Mouse (Mus musculus) thymus, postnatal 14 days (tissue): ENCODE measurements around the gene Sdsl.

Experiments used
- DNase-seq: peaks from one replicate; pipeline ENCODE4 v3.0.0; 2021

The Sdsl gene

DNA sequence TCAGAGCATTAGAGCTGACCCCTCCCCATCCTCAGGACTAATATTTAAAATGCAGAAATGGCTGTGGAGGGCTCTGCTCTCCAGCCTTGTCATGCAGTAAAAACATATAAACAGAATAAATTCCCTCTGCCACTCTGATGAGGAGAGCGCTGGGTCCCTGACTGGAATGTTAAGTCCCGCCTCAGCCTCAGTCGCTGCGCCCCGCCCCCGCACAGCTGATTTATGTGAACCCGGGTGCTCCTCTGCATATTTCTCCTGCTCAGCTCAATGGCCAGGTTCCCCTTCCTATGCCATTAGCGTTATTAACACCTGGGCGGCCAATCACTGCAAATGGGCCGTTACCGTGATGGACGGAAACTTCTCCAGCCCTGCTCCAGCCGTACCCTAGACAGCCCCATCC, 25.3 kb downstream of the Sdsl start:
- DNase-seq: no peak

DNA sequence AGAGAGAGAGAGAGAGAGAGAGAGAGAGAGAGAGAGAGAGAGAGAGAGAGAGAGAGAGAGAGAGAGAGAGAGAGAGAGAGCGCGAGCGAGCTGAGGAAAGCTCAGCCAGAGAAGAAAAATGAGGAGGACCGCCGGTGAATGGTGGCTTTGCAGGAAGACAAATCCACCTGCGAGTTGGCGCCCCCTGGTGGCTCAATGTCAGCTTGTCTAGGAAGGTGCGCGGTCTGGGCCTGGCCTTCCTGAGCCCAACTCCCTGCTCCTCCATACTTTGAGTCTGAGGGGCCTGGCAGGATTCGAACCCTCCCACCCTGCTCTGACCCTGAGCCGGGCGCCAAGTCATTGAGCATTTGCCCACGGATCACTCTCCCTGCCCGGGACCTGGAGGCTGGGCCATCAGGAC, 31.9 kb downstream of the Sdsl start:
- peak; percentile 86 for DNase-seq

- no peak for DNase-seq
These were observed 32.5 kb downstream of the Sdsl start for GRCm38 (mm10) chr5:120439887-120440670.

DNA sequence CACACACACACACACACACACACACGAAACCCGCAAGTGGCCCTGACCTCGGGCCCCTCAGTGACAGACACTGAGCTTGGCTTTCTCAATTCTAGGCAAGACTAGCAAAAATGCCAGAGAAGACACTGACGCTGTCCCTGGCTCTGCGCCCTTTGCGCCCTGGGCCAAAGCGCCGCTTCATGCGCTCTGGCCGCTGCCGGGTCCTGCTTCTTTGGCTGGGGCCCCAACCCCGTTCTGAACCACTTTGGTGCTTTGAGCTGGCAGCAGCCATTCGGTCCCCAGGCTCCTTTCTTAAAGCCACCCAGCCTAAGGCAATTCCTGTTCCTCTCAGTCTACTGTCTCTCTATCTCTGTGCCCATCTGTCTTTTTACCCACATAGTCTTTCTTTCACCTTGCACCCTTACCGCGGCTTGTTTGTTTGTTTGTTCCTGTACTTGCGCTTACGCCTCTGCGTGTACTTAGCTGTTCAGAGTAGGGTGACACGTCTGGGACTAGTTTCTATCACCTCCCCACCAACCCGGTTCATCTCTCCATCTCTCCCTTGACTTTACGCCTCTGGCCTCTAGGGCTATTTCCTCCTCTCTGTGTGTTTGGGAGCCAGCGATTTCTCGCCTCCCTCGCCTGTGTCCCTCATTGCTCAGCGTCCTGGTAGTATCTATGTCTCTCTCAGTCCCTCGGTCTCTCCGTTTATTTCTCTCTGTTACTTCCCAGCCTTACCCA, 33.5 kb downstream of the Sdsl start:
- DNase-seq: no peak

DNA sequence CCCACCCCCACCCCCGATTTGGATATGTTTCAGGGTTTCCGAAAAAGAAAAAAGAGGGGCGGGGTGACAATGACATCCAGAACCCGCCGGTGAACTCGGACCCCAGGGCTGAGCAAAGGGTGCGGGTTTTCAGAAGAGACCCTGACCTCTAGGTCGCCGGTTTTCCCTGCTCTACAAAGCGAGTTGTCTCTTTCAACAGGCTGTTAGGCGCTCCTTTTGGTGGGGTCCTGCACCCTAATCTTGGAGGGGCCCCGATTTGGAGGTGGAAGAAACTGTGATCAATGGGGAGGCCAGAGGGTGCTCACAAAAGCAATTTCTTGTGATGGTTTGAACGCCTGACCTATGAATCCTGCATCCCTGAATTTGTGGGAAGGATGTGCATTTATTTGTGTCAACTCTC, 34.1 kb downstream of the Sdsl start:
- DNase-seq: no peak

GRCm38 (mm10) chr5:120437986-120438385, 34.6 kb downstream of the Sdsl start:
- no peak for DNase-seq

DNA sequence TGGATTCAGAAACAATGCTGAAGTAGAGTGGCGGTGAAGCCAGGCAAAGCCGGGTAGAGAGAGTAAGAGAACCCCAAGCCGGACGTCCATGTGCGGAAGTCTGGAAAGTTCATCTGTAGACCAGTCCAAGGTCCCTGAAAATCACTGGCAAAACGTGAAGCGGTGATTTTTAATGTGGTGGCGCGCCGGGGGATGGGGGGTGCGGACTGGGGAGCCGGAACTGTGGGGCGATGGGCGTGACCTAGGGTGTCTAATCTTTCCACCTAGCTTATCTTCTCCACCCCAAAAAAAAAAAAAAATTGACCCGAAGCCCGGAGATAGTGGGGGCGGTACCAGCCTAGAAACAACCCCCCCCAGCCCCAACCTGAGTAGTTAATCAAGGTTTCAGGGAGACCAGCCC, 35.1 kb downstream of the Sdsl start:
- DNase-seq: no peak

- DNase-seq: no peak
These were observed 35.6 kb downstream of the Sdsl start for GRCm38 (mm10) chr5:120436885-120437495.

- DNase-seq: no peak
These were observed 36.7 kb downstream of the Sdsl start for GRCm38 (mm10) chr5:120435731-120436501.

DNA sequence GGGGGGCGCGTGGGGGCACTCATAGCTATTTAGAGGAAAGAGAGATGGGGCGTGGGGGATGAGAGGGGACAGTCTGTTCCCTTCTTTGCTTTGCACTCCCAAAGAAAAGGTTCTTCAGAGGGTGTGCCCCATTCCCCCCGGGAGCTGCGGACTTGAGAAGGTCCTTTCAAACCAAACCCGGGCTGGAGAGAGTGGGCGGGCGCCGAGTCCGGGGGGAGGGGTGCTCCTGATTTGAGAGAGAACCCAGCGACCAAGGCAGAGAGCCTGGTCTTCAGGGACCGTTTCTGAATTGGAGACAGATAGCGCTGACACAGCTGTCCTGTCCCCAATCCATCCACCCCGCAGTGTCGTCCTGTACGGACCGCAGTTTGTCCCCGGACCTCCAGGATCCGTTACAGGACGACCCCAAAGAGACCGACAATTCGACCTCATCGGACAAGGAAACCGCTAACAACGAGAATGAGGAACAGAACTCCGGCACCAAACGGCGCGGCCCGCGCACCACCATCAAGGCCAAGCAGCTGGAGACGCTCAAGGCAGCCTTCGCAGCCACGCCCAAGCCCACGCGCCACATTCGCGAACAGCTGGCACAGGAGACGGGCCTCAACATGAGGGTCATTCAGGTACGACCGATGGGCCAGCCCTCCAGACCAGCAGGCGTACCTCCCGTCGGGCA, 37.5 kb downstream of the Sdsl start:
- DNase-seq: no peak

DNA sequence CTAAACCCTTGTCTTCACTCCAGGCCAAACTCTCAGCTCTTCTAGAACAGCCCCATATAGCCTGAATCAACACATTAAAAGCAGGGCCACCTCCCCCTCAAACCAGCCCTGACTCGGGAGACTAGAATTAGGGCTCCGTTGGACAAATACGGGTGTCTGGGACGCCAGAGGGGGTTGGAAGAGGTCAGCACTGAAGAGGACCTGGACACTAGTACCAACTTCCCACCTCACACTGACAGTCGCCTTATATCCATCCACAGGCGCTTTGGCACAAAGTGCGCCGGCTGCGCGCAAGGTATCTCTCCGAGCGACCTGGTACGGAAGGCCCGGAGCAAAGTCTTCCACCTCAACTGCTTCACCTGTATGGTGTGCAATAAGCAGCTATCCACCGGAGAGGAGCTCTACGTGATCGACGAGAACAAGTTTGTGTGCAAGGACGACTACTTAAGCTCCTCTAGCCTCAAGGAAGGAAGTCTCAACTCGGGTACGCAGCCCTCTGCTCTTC, 38.3 kb downstream of the Sdsl start:
- no peak for DNase-seq

GRCm38 (mm10) chr5:120433135-120433760, 39.4 kb downstream of the Sdsl start:
- no peak for DNase-seq

- no peak for DNase-seq
These were observed 40.1 kb downstream of the Sdsl start for GRCm38 (mm10) chr5:120432486-120433015.

GRCm38 (mm10) chr5:120431649-120432485, 40.7 kb downstream of the Sdsl start, which contains the start of gene Lhx5:
Gene Lhx5 (plus strand): TSS chr5:120431699.
- DNase-seq: no peak

DNA sequence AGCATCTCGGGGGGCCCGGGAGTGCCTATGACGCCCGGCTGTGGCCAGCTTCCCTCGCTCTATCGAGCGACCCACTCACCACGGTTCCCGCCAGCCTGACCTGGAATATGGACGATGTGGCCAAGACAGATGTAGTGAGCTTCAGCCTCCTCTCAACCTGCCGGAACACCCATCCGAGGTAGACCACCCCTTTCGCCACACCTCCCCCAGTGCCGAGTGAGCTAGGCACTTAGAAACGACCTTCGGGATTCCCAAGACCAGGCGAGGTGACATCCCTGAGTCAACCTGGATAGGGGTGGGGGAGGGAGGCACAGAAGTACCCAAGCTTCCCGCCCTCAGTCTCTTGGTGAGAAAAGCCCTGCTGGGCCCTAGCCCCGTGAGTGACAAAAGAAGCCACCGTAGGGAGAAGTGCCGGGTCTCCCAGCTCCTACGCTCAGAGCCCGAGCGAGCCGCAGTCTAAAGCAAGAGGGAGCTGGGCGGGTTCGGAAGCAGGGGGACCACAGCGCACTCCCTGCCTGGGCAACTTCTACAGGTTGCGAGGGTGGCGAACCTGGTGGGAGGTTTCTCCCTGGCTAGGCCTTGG, 41.5 kb downstream of the Sdsl start:
- no peak for DNase-seq

DNA sequence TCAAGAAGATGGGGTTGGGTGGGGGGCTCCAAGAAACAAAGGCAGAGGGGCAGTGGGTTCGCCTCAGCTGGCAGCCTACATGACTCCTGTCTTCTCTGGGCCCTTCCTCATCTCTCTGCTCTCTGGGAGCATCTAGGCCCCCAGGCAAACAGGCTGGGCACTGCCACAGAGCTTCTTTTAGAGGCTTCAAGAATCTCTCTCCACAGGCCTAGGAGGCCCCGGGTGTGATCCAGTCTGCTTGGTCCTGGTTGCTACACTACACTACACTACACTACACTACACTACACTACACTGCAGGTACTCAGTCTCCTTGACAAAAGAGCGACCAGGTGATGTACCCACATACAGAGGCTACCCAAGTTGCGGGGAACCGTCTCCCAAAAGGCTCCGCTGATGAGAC, 42.9 kb downstream of the Sdsl start:
- no peak for DNase-seq

DNA sequence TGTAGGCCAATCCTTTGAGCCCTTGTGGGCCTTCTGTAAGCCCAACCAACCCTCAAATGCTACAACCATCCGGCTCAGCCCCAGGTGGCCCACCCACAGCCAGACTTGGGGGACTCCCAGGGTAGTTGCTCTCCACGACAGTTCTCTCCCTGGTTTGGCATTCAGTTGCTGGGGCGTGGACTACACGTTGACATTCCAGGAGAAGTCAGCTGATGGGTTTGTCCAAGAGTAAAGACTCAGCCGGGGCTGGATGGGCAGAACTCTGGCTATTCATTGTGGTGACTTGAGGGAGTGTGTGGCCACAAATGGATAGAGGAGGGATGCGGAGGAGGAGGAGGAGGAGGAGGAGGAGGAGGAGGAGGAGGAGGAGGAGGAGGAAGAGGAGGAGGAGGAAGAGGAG, 43.6 kb downstream of the Sdsl start:
- DNase-seq: no peak

- no peak for DNase-seq
These were observed 44.3 kb downstream of the Sdsl start for GRCm38 (mm10) chr5:120428189-120428838.

DNA sequence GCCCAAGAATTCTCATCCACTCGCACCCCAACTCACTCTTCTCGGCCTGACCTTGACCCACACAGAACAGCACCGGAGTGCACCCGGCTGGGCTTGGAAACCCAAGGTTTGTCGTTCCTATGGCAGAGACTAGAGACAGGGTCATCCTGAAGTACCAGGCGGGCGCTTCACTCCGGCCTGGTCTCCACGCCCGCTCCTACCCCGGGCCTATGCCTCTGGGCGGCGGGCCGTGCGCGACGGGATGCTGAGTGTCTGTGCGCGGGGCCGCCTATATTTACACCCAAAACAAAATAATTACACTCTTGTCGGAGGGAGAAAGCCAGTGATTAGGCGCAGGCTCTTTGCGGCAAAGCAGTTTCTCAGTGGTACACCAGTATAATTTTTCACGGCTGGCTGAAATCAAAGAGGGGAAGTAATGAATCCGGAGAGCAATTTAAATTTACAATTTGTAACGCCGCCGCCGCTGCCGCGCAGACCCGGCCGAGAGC, 45.1 kb downstream of the Sdsl start:
- DNase-seq: no peak

- no peak for DNase-seq
These were observed 46.0 kb downstream of the Sdsl start for GRCm38 (mm10) chr5:120426572-120426971.
